Mouse (Mus musculus): ENCODE results near the gene Cpne4. TPM values are rescaled to one million over a fixed set of nuclear protein-coding genes. Genes with fewer than 3 reads are reported as not detected.

Cpne4 gene
- polyA plus RNA-seq, 1 experiment = not detected

GRCm38 (mm10) chr9:105069106-105069505, 522.0 kb downstream of the Cpne4 start:
- no peak for TF ChIP-seq TAL1 (IDR thresholded peaks at IDR 0.05; ENCODE audit: low read length)
- no peak for TF ChIP-seq GATA1 (IDR thresholded peaks at IDR 0.05; ENCODE audit: low read length)
- H3K36me3 ChIP-seq (ENCODE audit: control insufficient read depth) = peaks cover 73% of the 10 kb centered on the region
- no peaks in the 10 kb centered on the region for H3K9me3 ChIP-seq (ENCODE audit: control insufficient read depth, low read length)
- H3K27me3 ChIP-seq (ENCODE audit: control insufficient read depth) = no peaks in the 10 kb centered on the region
- no peak overlapping the region for H3K4me3 ChIP-seq (replicated peaks)
- H3K4me1 ChIP-seq (ENCODE audit: control insufficient read depth) = no peaks in the 10 kb centered on the region

GRCm38 (mm10) chr9:105072991-105073748, 526.1 kb downstream of the Cpne4 start:
- Histone ChIP-seq H3K9me3 (ENCODE audit: control insufficient read depth, low read length) (no peaks in the 10 kb centered on the region), H3K4me1 (ENCODE audit: control insufficient read depth) (no peaks in the 10 kb centered on the region), H3K36me3 (ENCODE audit: control insufficient read depth) (peaks cover 67% of the 10 kb centered on the region), H3K27me3 (ENCODE audit: control insufficient read depth) (no peaks in the 10 kb centered on the region), H3K4me3 (replicated peaks) (no peak overlapping the region)
- TF ChIP-seq TAL1 (IDR thresholded peaks at IDR 0.05; ENCODE audit: low read length) = no peak
- no peak for TF ChIP-seq GATA1 (IDR thresholded peaks at IDR 0.05; ENCODE audit: low read length)

GRCm38 (mm10) chr9:105074851-105075250, 527.8 kb downstream of the Cpne4 start:
- Histone ChIP-seq H3K36me3 (ENCODE audit: control insufficient read depth) (peaks cover 71% of the 10 kb centered on the region), H3K27me3 (ENCODE audit: control insufficient read depth) (no peaks in the 10 kb centered on the region), H3K4me1 (ENCODE audit: control insufficient read depth) (no peaks in the 10 kb centered on the region), H3K4me3 (replicated peaks) (no peak overlapping the region), H3K9me3 (ENCODE audit: control insufficient read depth, low read length) (no peaks in the 10 kb centered on the region)
- TF ChIP-seq GATA1 (IDR thresholded peaks at IDR 0.05; ENCODE audit: low read length) (no peak), TAL1 (IDR thresholded peaks at IDR 0.05; ENCODE audit: low read length) (no peak)

GRCm38 (mm10) chr9:105076756-105077424, 529.8 kb downstream of the Cpne4 start:
- Histone ChIP-seq H3K27me3 (ENCODE audit: control insufficient read depth) (no peaks in the 10 kb centered on the region), H3K36me3 (ENCODE audit: control insufficient read depth) (peaks cover 61% of the 10 kb centered on the region), H3K4me1 (ENCODE audit: control insufficient read depth) (no peaks in the 10 kb centered on the region), H3K4me3 (replicated peaks) (no peak overlapping the region), H3K9me3 (ENCODE audit: control insufficient read depth, low read length) (no peaks in the 10 kb centered on the region)
- TF ChIP-seq GATA1 (IDR thresholded peaks at IDR 0.05; ENCODE audit: low read length) = no peak
- no peak for TF ChIP-seq TAL1 (IDR thresholded peaks at IDR 0.05; ENCODE audit: low read length)

GRCm38 (mm10) chr9:105078460-105078859, 531.4 kb downstream of the Cpne4 start:
- Histone ChIP-seq H3K27me3 (ENCODE audit: control insufficient read depth) (no peaks in the 10 kb centered on the region), H3K36me3 (ENCODE audit: control insufficient read depth) (peaks cover 46% of the 10 kb centered on the region), H3K9me3 (ENCODE audit: control insufficient read depth, low read length) (no peaks in the 10 kb centered on the region), H3K4me1 (ENCODE audit: control insufficient read depth) (no peaks in the 10 kb centered on the region), H3K4me3 (replicated peaks) (no peak overlapping the region)
- TF ChIP-seq GATA1 (IDR thresholded peaks at IDR 0.05; ENCODE audit: low read length) = no peak
- TF ChIP-seq TAL1 (IDR thresholded peaks at IDR 0.05; ENCODE audit: low read length) = no peak

- no peak overlapping the region for H3K4me3 ChIP-seq (replicated peaks)
- H3K36me3 ChIP-seq (ENCODE audit: control insufficient read depth) = peaks cover 33% of the 10 kb centered on the region
- no peak for TF ChIP-seq TAL1 (IDR thresholded peaks at IDR 0.05; ENCODE audit: low read length)
- TF ChIP-seq GATA1 (IDR thresholded peaks at IDR 0.05; ENCODE audit: low read length) = no peak
- no peaks in the 10 kb centered on the region for H3K9me3 ChIP-seq (ENCODE audit: control insufficient read depth, low read length)
- no peaks in the 10 kb centered on the region for H3K4me1 ChIP-seq (ENCODE audit: control insufficient read depth)
- H3K27me3 ChIP-seq (ENCODE audit: control insufficient read depth) = no peaks in the 10 kb centered on the region
Measured at GRCm38 (mm10) chr9:105080246-105080645, 533.2 kb downstream of the Cpne4 start.

Other genes with a start within 250 kb of the Cpne4 start
- not detected in 2 replicates for gene Acpp, start 209.5 kb upstream of the Cpne4 start, polyA plus RNA-seq (2012)